Mouse (Mus musculus) liver (tissue): Measurements from ENCODE around the gene Wdr54.

Source experiments
- DNase-seq: peaks from one replicate; pipeline ENCODE4 v3.0.0-alpha.2; 2020; ENCODE audit warnings: mixed read lengths

Gene Wdr54

GRCm38 (mm10) chr6:83159456-83159855 is 3.3 kb upstream of the Wdr54 start:
- peak; percentile 51 for DNase-seq

- no peak for DNase-seq
Measured at GRCm38 (mm10) chr6:83155552-83156238, 502 bp downstream of the Wdr54 start.

- DNase-seq = no peak
Measured at GRCm38 (mm10) chr6:83153485-83153884, 2.7 kb downstream of the Wdr54 start.

- DNase-seq = no peak
Measured at GRCm38 (mm10) chr6:83153038-83153437, 3.2 kb downstream of the Wdr54 start.

- DNase-seq = no peak
Measured at GRCm38 (mm10) chr6:83151721-83152120, 4.5 kb downstream of the Wdr54 start.

- no peak for DNase-seq
Measured at GRCm38 (mm10) chr6:83147280-83147679, 8.9 kb downstream of the Wdr54 start.

- no peak for DNase-seq
Measured at GRCm38 (mm10) chr6:83145805-83146204, 10.4 kb downstream of the Wdr54 start.

- no peak for DNase-seq
Measured at GRCm38 (mm10) chr6:83145209-83145608, 11.0 kb downstream of the Wdr54 start.

GRCm38 (mm10) chr6:83142886-83143285 is 13.3 kb downstream of the Wdr54 start:
- DNase-seq = no peak

GRCm38 (mm10) chr6:83142211-83142731 is 13.9 kb downstream of the Wdr54 start:
- DNase-seq = no peak

- DNase-seq = no peak
Measured at GRCm38 (mm10) chr6:83141636-83142035, 14.6 kb downstream of the Wdr54 start.

GRCm38 (mm10) chr6:83140044-83140443 is 16.2 kb downstream of the Wdr54 start:
- no peak for DNase-seq

- peak; percentile 43 for DNase-seq
Measured at GRCm38 (mm10) chr6:83138056-83138455, 18.1 kb downstream of the Wdr54 start.

- DNase-seq = peak; percentile 83
Measured at GRCm38 (mm10) chr6:83137576-83137950, 18.6 kb downstream of the Wdr54 start.

- peak; percentile 65 for DNase-seq
Measured at GRCm38 (mm10) chr6:83136881-83137575, 19.2 kb downstream of the Wdr54 start.

GRCm38 (mm10) chr6:83136291-83136880 is 19.8 kb downstream of the Wdr54 start:
- DNase-seq = no peak

- peak; percentile 38 for DNase-seq
Measured at GRCm38 (mm10) chr6:83135571-83136161, 20.5 kb downstream of the Wdr54 start.

- DNase-seq = no peak
Measured at GRCm38 (mm10) chr6:83134951-83135513, 21.2 kb downstream of the Wdr54 start, which contains the start of gene Rtkn. Rtkn (plus strand) TSS chr6:83135463.

GRCm38 (mm10) chr6:83134226-83134625 is 22.0 kb downstream of the Wdr54 start:
- DNase-seq = no peak

GRCm38 (mm10) chr6:83132176-83132919 is 23.8 kb downstream of the Wdr54 start:
- no peak for DNase-seq

GRCm38 (mm10) chr6:83131469-83132034 is 24.6 kb downstream of the Wdr54 start:
- no peak for DNase-seq

GRCm38 (mm10) chr6:83127419-83127818 is 28.8 kb downstream of the Wdr54 start:
- DNase-seq = no peak
